Mouse (Mus musculus) forebrain, embryonic 15.5 days (tissue): ENCODE results near the gene Ptpn5. TPM values are rescaled to one million over a fixed set of nuclear protein-coding genes. Genes with fewer than 3 reads are reported as not detected.
A peak's percentile ranks its signal among the peaks of the same experiment; 100 is the strongest.

Experiments
- ATAC-seq: fragments of 200-750 bp; cut with Nextera tagmentation; replicated peaks from 2 replicates; pipeline ENCODE4 v1.8.0; 2017; ENCODE audit warnings: mild to moderate bottlenecking, moderate TSS enrichment, moderate library complexity
- H3K27ac ChIP-seq: fragments of 300-500 bp; sonication (generic); replicated peaks from 2 replicates; pipeline ENCODE4 v1.5.1; 2015; ENCODE audit warnings: mild to moderate bottlenecking, inconsistent platforms
- H3K27me3 ChIP-seq: fragments of 300-500 bp; sonication (generic); 2 replicates; pipeline ENCODE4 v1.6.1; 2015; ENCODE audit warnings: inconsistent platforms
- H3K36me3 ChIP-seq: fragments of 300-500 bp; sonication (generic); 2 replicates; pipeline ENCODE4 v1.6.1; 2015; ENCODE audit warnings: mild to moderate bottlenecking, inconsistent platforms
- H3K4me1 ChIP-seq: fragments of 300-500 bp; sonication (generic); 2 replicates; pipeline ENCODE4 v1.6.1; 2015; ENCODE audit warnings: inconsistent platforms
- H3K4me2 ChIP-seq: fragments of 300-500 bp; sonication (generic); replicated peaks from 2 replicates; pipeline ENCODE4 v1.6.1; 2015; ENCODE audit warnings: mild to moderate bottlenecking, inconsistent platforms
- H3K4me3 ChIP-seq: fragments of 300-500 bp; sonication (generic); 2 replicates; pipeline ENCODE4 v1.5.1; 2015; ENCODE audit warnings: mild to moderate bottlenecking, inconsistent platforms
- H3K9ac ChIP-seq: fragments of 300-500 bp; sonication (generic); replicated peaks from 2 replicates; pipeline ENCODE4 v1.6.1; 2015; ENCODE audit warnings: mild to moderate bottlenecking, inconsistent platforms
- H3K9me3 ChIP-seq: fragments of 300-500 bp; sonication (generic); 2 replicates; pipeline ENCODE4 v1.6.1; 2016; ENCODE audit warnings: inconsistent platforms
- WGBS: fragments of 180-500 bp; shearing (Covaris S2); methylation state at CpG from one replicate; pipeline ENCODE4 v1.1.7; 2015; ENCODE audit warnings: mixed read lengths; 5-methylcytosine and 5-hydroxymethylcytosine counted together
- polyA plus RNA-seq: library from polyadenylated mRNA; unstranded; fragments of >200 nt; fragmentation: Nextera tagmentation; extraction: Ambion mirVana; gene quantifications from 2 replicates; pipeline ENCODE4 v1.2.1, GENCODE M21; 2015

Ptpn5 gene
- 69.6 and 72.1 TPM in 2 replicates for polyA plus RNA-seq

GRCm38 (mm10) chr7:47133331-47133730 lies at the start of gene Ptpn5:
Gene Ptpn5, minus strand, starts transcription at chr7:47133684.
- no peaks in the 10 kb centered on the region for H3K9me3 ChIP-seq
- H3K9ac ChIP-seq = peak within 1 kb of the TSS; percentile 76
- peaks cover 13% of the 10 kb centered on the region; the same call in 1 of the 2 replicates for H3K27me3 ChIP-seq
- no peak for ATAC-seq
- H3K27ac ChIP-seq = peak within 1 kb of the TSS; percentile 85
- H3K4me3 ChIP-seq = peak within 1 kb of the TSS; percentile 74
- peaks cover 14% of the 10 kb centered on the region for H3K4me1 ChIP-seq
- peak within 1 kb of the TSS; percentile 77 for H3K4me2 ChIP-seq
- H3K36me3 ChIP-seq = no peaks in the 10 kb centered on the region
- WGBS = under 1% methylated on average over 13 of the region's 13 CpGs

GRCm38 (mm10) chr7:47170814-47171213 lies 37.3 kb upstream of the Ptpn5 start:
- Histone ChIP-seq H3K9ac (no peak overlapping the region), H3K36me3 (no peaks in the 10 kb centered on the region), H3K4me1 (no peaks in the 10 kb centered on the region), H3K9me3 (no peaks in the 10 kb centered on the region), H3K27ac (no peak overlapping the region), H3K4me2 (no peak overlapping the region), H3K27me3 (no peaks in the 10 kb centered on the region), H3K4me3 (no peak overlapping the region)
- 73% methylated on average over 5 of the region's 5 CpGs for WGBS
- no peak for ATAC-seq

GRCm38 (mm10) chr7:47165028-47165427 lies 31.5 kb upstream of the Ptpn5 start:
- no peak overlapping the region for H3K4me2 ChIP-seq
- H3K36me3 ChIP-seq = no peaks in the 10 kb centered on the region
- 72% methylated on average over 4 of the region's 4 CpGs for WGBS
- no peak overlapping the region for H3K27ac ChIP-seq
- H3K4me1 ChIP-seq = no peaks in the 10 kb centered on the region
- H3K9ac ChIP-seq = no peak overlapping the region
- H3K4me3 ChIP-seq = no peak overlapping the region
- no peak for ATAC-seq
- H3K9me3 ChIP-seq = no peaks in the 10 kb centered on the region
- no peaks in the 10 kb centered on the region for H3K27me3 ChIP-seq

- H3K9me3 ChIP-seq = no peaks in the 10 kb centered on the region
- H3K4me1 ChIP-seq = no peaks in the 10 kb centered on the region
- 82% methylated on average over 4 of the region's 4 CpGs for WGBS
- H3K9ac ChIP-seq = no peak overlapping the region
- ATAC-seq = no peak
- H3K27me3 ChIP-seq = no peaks in the 10 kb centered on the region
- no peak overlapping the region for H3K27ac ChIP-seq
- no peak overlapping the region for H3K4me3 ChIP-seq
- no peaks in the 10 kb centered on the region for H3K36me3 ChIP-seq
- no peak overlapping the region for H3K4me2 ChIP-seq
Observed at GRCm38 (mm10) chr7:47163203-47163602, 29.7 kb upstream of the Ptpn5 start.

- Histone ChIP-seq H3K4me2 (no peak overlapping the region), H3K4me1 (no peaks in the 10 kb centered on the region), H3K9ac (no peak overlapping the region), H3K36me3 (no peaks in the 10 kb centered on the region), H3K27ac (no peak overlapping the region), H3K9me3 (no peaks in the 10 kb centered on the region), H3K4me3 (no peak overlapping the region), H3K27me3 (no peaks in the 10 kb centered on the region)
- WGBS = 44% methylated on average over 2 of the region's 2 CpGs
- no peak for ATAC-seq
Observed at GRCm38 (mm10) chr7:47158451-47158850, 25.0 kb upstream of the Ptpn5 start.

GRCm38 (mm10) chr7:47157743-47158142 lies 24.3 kb upstream of the Ptpn5 start:
- no peaks in the 10 kb centered on the region for H3K9me3 ChIP-seq
- H3K9ac ChIP-seq = no peak overlapping the region
- no peaks in the 10 kb centered on the region for H3K36me3 ChIP-seq
- ATAC-seq = no peak
- H3K4me2 ChIP-seq = no peak overlapping the region
- H3K27me3 ChIP-seq = no peaks in the 10 kb centered on the region
- no peak overlapping the region for H3K4me3 ChIP-seq
- WGBS = 80% methylated on average over 9 of the region's 9 CpGs
- no peak overlapping the region for H3K27ac ChIP-seq
- H3K4me1 ChIP-seq = no peaks in the 10 kb centered on the region

- Histone ChIP-seq H3K4me3 (no peak overlapping the region), H3K27ac (no peak overlapping the region), H3K9me3 (no peaks in the 10 kb centered on the region), H3K4me2 (no peak overlapping the region), H3K4me1 (no peaks in the 10 kb centered on the region), H3K36me3 (no peaks in the 10 kb centered on the region), H3K9ac (no peak overlapping the region), H3K27me3 (no peaks in the 10 kb centered on the region)
- WGBS = 82% methylated on average over 2 of the region's 2 CpGs
- ATAC-seq = no peak
Observed at GRCm38 (mm10) chr7:47155849-47156248, 22.4 kb upstream of the Ptpn5 start.

- Histone ChIP-seq H3K27me3 (no peaks in the 10 kb centered on the region), H3K9me3 (no peaks in the 10 kb centered on the region), H3K27ac (no peak overlapping the region), H3K36me3 (no peaks in the 10 kb centered on the region), H3K9ac (no peak overlapping the region), H3K4me2 (no peak overlapping the region), H3K4me3 (no peak overlapping the region), H3K4me1 (no peaks in the 10 kb centered on the region)
- 89% methylated on average over 4 of the region's 4 CpGs for WGBS
- ATAC-seq = no peak
Observed at GRCm38 (mm10) chr7:47155396-47155795, 21.9 kb upstream of the Ptpn5 start.

- Histone ChIP-seq H3K27me3 (no peaks in the 10 kb centered on the region), H3K9me3 (no peaks in the 10 kb centered on the region), H3K27ac (no peak overlapping the region), H3K4me2 (no peak overlapping the region), H3K36me3 (no peaks in the 10 kb centered on the region), H3K4me1 (no peaks in the 10 kb centered on the region), H3K4me3 (no peak overlapping the region), H3K9ac (no peak overlapping the region)
- peak; percentile 63; the same call in 1 of the 2 replicates for ATAC-seq
- 18% methylated on average over 11 of the region's 11 CpGs for WGBS
Observed at GRCm38 (mm10) chr7:47150420-47151061, 17.1 kb upstream of the Ptpn5 start.

- Histone ChIP-seq H3K4me2 (no peak overlapping the region), H3K27me3 (no peaks in the 10 kb centered on the region), H3K9me3 (no peaks in the 10 kb centered on the region), H3K27ac (no peak overlapping the region), H3K36me3 (no peaks in the 10 kb centered on the region), H3K4me1 (no peaks in the 10 kb centered on the region), H3K9ac (no peak overlapping the region), H3K4me3 (no peak overlapping the region)
- WGBS = 84% methylated on average over 7 of the region's 7 CpGs
- no peak for ATAC-seq
Observed at GRCm38 (mm10) chr7:47148298-47148697, 14.8 kb upstream of the Ptpn5 start.

GRCm38 (mm10) chr7:47146034-47146812 lies 12.7 kb upstream of the Ptpn5 start:
- Histone ChIP-seq H3K9ac (no peak overlapping the region), H3K4me2 (no peak overlapping the region), H3K4me1 (no peaks in the 10 kb centered on the region), H3K9me3 (no peaks in the 10 kb centered on the region), H3K36me3 (no peaks in the 10 kb centered on the region), H3K4me3 (no peak overlapping the region), H3K27ac (no peak overlapping the region), H3K27me3 (no peaks in the 10 kb centered on the region)
- WGBS = 67% methylated on average over 12 of the region's 12 CpGs
- no peak for ATAC-seq

- H3K9me3 ChIP-seq = no peaks in the 10 kb centered on the region
- no peaks in the 10 kb centered on the region for H3K4me1 ChIP-seq
- no peak overlapping the region for H3K27ac ChIP-seq
- no peak for ATAC-seq
- no peak overlapping the region for H3K4me3 ChIP-seq
- no peaks in the 10 kb centered on the region for H3K36me3 ChIP-seq
- no peak overlapping the region for H3K9ac ChIP-seq
- no peak overlapping the region for H3K4me2 ChIP-seq
- WGBS = 31% methylated on average over 6 of the region's 6 CpGs
- no peaks in the 10 kb centered on the region for H3K27me3 ChIP-seq
Observed at GRCm38 (mm10) chr7:47144299-47144698, 10.8 kb upstream of the Ptpn5 start.
